Mouse (Mus musculus): ENCODE data around the gene Pinlyp. TPM values are rescaled to one million over a fixed set of nuclear protein-coding genes. Genes with fewer than 3 reads are reported as not detected.
A peak's percentile ranks its signal among the peaks of the same experiment; 100 is the strongest.

The Pinlyp gene
- polyA plus RNA-seq (2015; fragmentation: Nextera tagmentation; extraction: Ambion mirVana), result not detected in 2 replicates

GRCm38 (mm10) chr7:24546068-24546614 lies at the start of gene Pinlyp, which contains the start of gene Xrcc1:
Pinlyp (minus strand) TSS chr7:24546118.
Xrcc1 (plus strand) TSS chr7:24546289.
- Histone ChIP-seq H3K27me3 (no peaks in the 10 kb centered on the region), H3K27ac (replicated peaks) (peak within 1 kb of the TSS; percentile 72), H3K4me1 (replicated peaks) (peaks cover 27% of the 10 kb centered on the region), H3K36me3 (replicated peaks) (peaks cover 22% of the 10 kb centered on the region), H3K9ac (peak within 1 kb of the TSS; percentile 93), H3K4me2 (peak within 1 kb of the TSS; percentile 82), H3K4me3 (replicated peaks) (peak within 1 kb of the TSS; percentile 89), H3K9me3 (replicated peaks) (no peaks in the 10 kb centered on the region)
- 41% methylated on average over 13 of the region's 13 CpGs for WGBS (ENCODE audit: insufficient replicate concordance)
- ATAC-seq (ENCODE audit: insufficient read depth), result no peak

GRCm38 (mm10) chr7:24595464-24595863 lies 49.5 kb upstream of the Pinlyp start:
- WGBS (ENCODE audit: insufficient replicate concordance), result 34% methylated on average over 2 of the region's 2 CpGs
- H3K4me3 ChIP-seq (replicated peaks), result peak overlapping the region; percentile 65; the same call in 1 of the 2 replicates
- H3K9ac ChIP-seq, result no peak overlapping the region
- peaks cover 69% of the 10 kb centered on the region for H3K4me1 ChIP-seq (replicated peaks)
- H3K27me3 ChIP-seq, result no peaks in the 10 kb centered on the region
- peak overlapping the region; percentile 91 for H3K4me2 ChIP-seq
- ATAC-seq (ENCODE audit: insufficient read depth), result no peak
- H3K27ac ChIP-seq (replicated peaks), result 0 out of 2 replicates have a peak overlapping the region, but pooled peaks have one; percentile 43
- no peaks in the 10 kb centered on the region for H3K9me3 ChIP-seq (replicated peaks)
- no peaks in the 10 kb centered on the region for H3K36me3 ChIP-seq (replicated peaks)

DNA sequence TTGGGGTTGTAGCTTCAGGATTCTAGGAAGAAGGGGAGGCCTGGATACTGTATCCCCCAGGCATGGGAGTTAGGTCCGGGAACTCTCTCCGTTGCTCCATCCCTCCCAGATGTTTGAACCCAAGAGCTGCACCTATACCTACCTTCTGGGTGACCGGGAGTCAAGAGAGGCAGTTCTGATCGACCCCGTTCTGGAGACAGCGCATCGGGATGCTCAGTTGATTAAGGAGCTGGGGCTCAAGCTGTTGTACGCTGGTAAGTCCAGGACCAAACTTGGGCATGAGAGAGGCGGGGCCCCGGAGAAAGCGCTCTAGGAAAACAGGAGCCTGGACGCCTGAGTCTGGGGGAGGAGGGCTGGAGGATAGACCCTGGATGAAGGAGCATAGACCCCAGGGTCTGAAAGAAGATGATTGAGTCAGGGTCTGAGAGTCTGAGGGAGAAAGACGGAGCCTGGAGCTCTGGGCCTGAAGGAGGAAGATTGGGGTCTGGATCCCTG lies 48.4 kb upstream of the Pinlyp start:
- peak overlapping the region; percentile 91 for H3K4me2 ChIP-seq
- H3K4me1 ChIP-seq (replicated peaks), result peaks cover 71% of the 10 kb centered on the region
- H3K9ac ChIP-seq, result peak overlapping the region; percentile 68
- no peak for ATAC-seq (ENCODE audit: insufficient read depth)
- WGBS (ENCODE audit: insufficient replicate concordance), result 16% methylated on average over 13 of the region's 13 CpGs
- no peaks in the 10 kb centered on the region for H3K36me3 ChIP-seq (replicated peaks)
- H3K9me3 ChIP-seq (replicated peaks), result no peaks in the 10 kb centered on the region
- H3K27ac ChIP-seq (replicated peaks), result no peak overlapping the region
- no peaks in the 10 kb centered on the region for H3K27me3 ChIP-seq
- peak overlapping the region; percentile 65 for H3K4me3 ChIP-seq (replicated peaks)

- H3K4me1 ChIP-seq (replicated peaks), result peaks cover 67% of the 10 kb centered on the region
- H3K4me3 ChIP-seq (replicated peaks), result peak overlapping the region; percentile 65
- H3K4me2 ChIP-seq, result peak overlapping the region; percentile 91
- 1% methylated on average over 39 of the region's 39 CpGs for WGBS (ENCODE audit: insufficient replicate concordance)
- H3K27ac ChIP-seq (replicated peaks), result 0 out of 2 replicates have a peak overlapping the region, but pooled peaks have one; percentile 48
- peak overlapping the region; percentile 68 for H3K9ac ChIP-seq
- ATAC-seq (ENCODE audit: insufficient read depth), result peak; percentile 82
- H3K27me3 ChIP-seq, result no peaks in the 10 kb centered on the region
- H3K9me3 ChIP-seq (replicated peaks), result no peaks in the 10 kb centered on the region
- H3K36me3 ChIP-seq (replicated peaks), result no peaks in the 10 kb centered on the region
These were observed 47.8 kb upstream of the Pinlyp start for GRCm38 (mm10) chr7:24593621-24594308.

GRCm38 (mm10) chr7:24592781-24593180 lies 46.9 kb upstream of the Pinlyp start:
- 83% methylated on average over 6 of the region's 6 CpGs for WGBS (ENCODE audit: insufficient replicate concordance)
- H3K4me2 ChIP-seq, result peak overlapping the region; percentile 91
- H3K4me3 ChIP-seq (replicated peaks), result no peak overlapping the region

GRCm38 (mm10) chr7:24592163-24592562 lies 46.2 kb upstream of the Pinlyp start:
- H3K4me2 ChIP-seq, result peak overlapping the region; percentile 31
- H3K4me1 ChIP-seq (replicated peaks), result peaks cover 69% of the 10 kb centered on the region
- peak overlapping the region; percentile 48 for H3K27ac ChIP-seq (replicated peaks)
- no peak for ATAC-seq (ENCODE audit: insufficient read depth)
- H3K9ac ChIP-seq, result 0 out of 2 replicates have a peak overlapping the region, but pooled peaks have one; percentile 22
- H3K9me3 ChIP-seq (replicated peaks), result no peaks in the 10 kb centered on the region
- H3K27me3 ChIP-seq, result peaks cover 11% of the 10 kb centered on the region; the same call in 1 of the 2 replicates
- H3K4me3 ChIP-seq (replicated peaks), result no peak overlapping the region
- no peaks in the 10 kb centered on the region for H3K36me3 ChIP-seq (replicated peaks)
- WGBS (ENCODE audit: insufficient replicate concordance), result 39% methylated on average over 4 of the region's 4 CpGs

More at GRCm38 (mm10) chr7:24592781-24593180, 46.9 kb upstream of the Pinlyp start:
- no peak overlapping the region for H3K9ac ChIP-seq
- no peaks in the 10 kb centered on the region for H3K36me3 ChIP-seq (replicated peaks)
- peak overlapping the region; percentile 48; the same call in 1 of the 2 replicates for H3K27ac ChIP-seq (replicated peaks)
- no peaks in the 10 kb centered on the region for H3K9me3 ChIP-seq (replicated peaks)
- H3K4me1 ChIP-seq (replicated peaks), result peaks cover 66% of the 10 kb centered on the region
- peaks cover 4% of the 10 kb centered on the region; the same call in 1 of the 2 replicates for H3K27me3 ChIP-seq
- no peak for ATAC-seq (ENCODE audit: insufficient read depth)

- H3K4me1 ChIP-seq (replicated peaks), result peaks cover 73% of the 10 kb centered on the region
- 0 out of 2 replicates have a peak overlapping the region, but pooled peaks have one; percentile 22 for H3K9ac ChIP-seq
- peak overlapping the region; percentile 31 for H3K4me2 ChIP-seq
- no peak overlapping the region for H3K4me3 ChIP-seq (replicated peaks)
- H3K27ac ChIP-seq (replicated peaks), result peak overlapping the region; percentile 48
- 26% methylated on average over 5 of the region's 5 CpGs for WGBS (ENCODE audit: insufficient replicate concordance)
- H3K36me3 ChIP-seq (replicated peaks), result no peaks in the 10 kb centered on the region
- H3K9me3 ChIP-seq (replicated peaks), result no peaks in the 10 kb centered on the region
- peaks cover 15% of the 10 kb centered on the region for H3K27me3 ChIP-seq
- peak; percentile 63 for ATAC-seq (ENCODE audit: insufficient read depth)
These were observed 45.8 kb upstream of the Pinlyp start for GRCm38 (mm10) chr7:24591735-24592134.

DNA sequence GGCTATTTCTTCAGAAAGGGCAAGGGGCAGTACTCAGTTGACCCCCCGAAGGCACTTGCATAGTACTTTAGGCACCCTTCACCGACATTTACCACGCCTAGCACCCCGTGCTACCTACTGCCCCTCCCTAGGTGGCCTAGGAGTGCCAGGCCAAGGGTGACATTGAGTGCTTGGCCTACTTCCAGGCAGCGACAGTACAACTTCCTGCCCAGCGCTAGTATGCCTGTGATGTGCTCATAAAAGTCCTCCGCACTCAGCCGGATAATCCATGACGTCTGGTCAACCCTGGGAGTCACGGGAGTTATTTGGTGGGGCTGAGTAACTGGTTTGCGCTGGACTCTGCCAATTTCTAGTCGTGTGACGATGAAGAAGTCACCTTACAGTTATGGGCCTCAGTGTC lies 42.4 kb upstream of the Pinlyp start:
- no peak for ATAC-seq (ENCODE audit: insufficient read depth)
- no peak overlapping the region for H3K27ac ChIP-seq (replicated peaks)
- H3K4me3 ChIP-seq (replicated peaks), result no peak overlapping the region
- 70% methylated on average over 13 of the region's 13 CpGs for WGBS (ENCODE audit: insufficient replicate concordance)
- H3K9ac ChIP-seq, result no peak overlapping the region
- no peaks in the 10 kb centered on the region for H3K9me3 ChIP-seq (replicated peaks)
- H3K4me2 ChIP-seq, result no peak overlapping the region
- peaks cover 41% of the 10 kb centered on the region for H3K27me3 ChIP-seq
- H3K4me1 ChIP-seq (replicated peaks), result peaks cover 50% of the 10 kb centered on the region
- H3K36me3 ChIP-seq (replicated peaks), result no peaks in the 10 kb centered on the region

DNA sequence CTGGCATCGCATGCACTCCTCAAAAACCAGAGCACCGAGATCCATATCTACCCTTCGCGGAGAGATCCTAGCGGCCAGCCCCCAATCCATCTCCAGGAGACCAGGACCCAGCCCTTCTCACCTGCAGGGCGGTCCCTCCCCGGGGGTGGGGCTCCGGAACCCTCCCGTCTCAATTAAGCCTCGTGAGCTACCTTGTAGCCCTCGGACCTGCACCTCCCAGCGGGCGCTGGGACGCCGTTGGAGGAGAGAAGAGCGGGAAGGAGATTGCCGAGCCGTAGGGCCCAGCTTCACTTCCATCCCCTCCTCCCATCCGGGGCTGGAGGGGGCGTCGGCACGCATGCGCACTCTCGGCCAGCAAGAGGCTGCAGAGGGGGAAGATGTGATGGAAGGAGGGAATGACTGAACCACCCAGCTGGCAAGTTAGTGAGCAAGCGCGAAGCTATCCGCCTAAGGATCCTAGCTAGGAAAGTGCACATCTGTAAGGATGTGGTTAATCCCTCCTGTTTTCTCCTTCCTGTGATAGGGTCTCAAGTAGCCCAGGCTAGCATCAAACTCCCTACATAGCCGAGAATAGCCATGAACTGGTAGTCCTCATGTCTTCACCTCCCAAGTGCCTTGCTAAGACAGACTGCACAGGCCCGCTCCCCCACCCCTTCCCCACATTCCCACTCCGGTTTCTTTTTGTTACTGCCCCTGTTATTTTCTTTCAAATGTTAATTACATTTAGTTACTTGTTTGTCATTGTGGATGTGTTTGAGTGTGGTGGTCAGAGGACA lies 41.6 kb upstream of the Pinlyp start, which contains the start of the genes Ethe1 and Zfp575:
Gene Ethe1, plus strand, starts transcription at position 214 of the 776 bp plus-strand sequence.
Gene Zfp575, minus strand, starts transcription at position 312 of the 776 bp plus-strand sequence.
- WGBS (ENCODE audit: insufficient replicate concordance), result 7% methylated on average over 30 of the region's 30 CpGs
- H3K27ac ChIP-seq (replicated peaks), result no peak within 1 kb of the TSS
- H3K9me3 ChIP-seq (replicated peaks), result no peaks in the 10 kb centered on the region
- H3K4me2 ChIP-seq, result peak within 1 kb of the TSS; percentile 73
- H3K4me1 ChIP-seq (replicated peaks), result peaks cover 41% of the 10 kb centered on the region
- ATAC-seq (ENCODE audit: insufficient read depth), result no peak
- H3K27me3 ChIP-seq, result peaks cover 41% of the 10 kb centered on the region
- no peak within 1 kb of the TSS for H3K9ac ChIP-seq
- H3K36me3 ChIP-seq (replicated peaks), result no peaks in the 10 kb centered on the region
- H3K4me3 ChIP-seq (replicated peaks), result peak within 1 kb of the TSS; percentile 47

GRCm38 (mm10) chr7:24586828-24587227 lies 40.9 kb upstream of the Pinlyp start:
- peak overlapping the region; percentile 47 for H3K4me3 ChIP-seq (replicated peaks)
- 7% methylated on average over 8 of the region's 8 CpGs for WGBS (ENCODE audit: insufficient replicate concordance)
- peak; percentile 55 for ATAC-seq (ENCODE audit: insufficient read depth)
- no peaks in the 10 kb centered on the region for H3K9me3 ChIP-seq (replicated peaks)
- H3K9ac ChIP-seq, result no peak overlapping the region
- no peak overlapping the region for H3K27ac ChIP-seq (replicated peaks)
- H3K27me3 ChIP-seq, result peaks cover 41% of the 10 kb centered on the region
- H3K4me1 ChIP-seq (replicated peaks), result peaks cover 34% of the 10 kb centered on the region
- peak overlapping the region; percentile 73 for H3K4me2 ChIP-seq
- H3K36me3 ChIP-seq (replicated peaks), result no peaks in the 10 kb centered on the region

Measured in liver, embryonic 15.5 days (tissue).